Mouse (Mus musculus) MEL-GATA-1-ER (cell line): ENCODE measurements around the gene A430005L14Rik.

Experiments
- DNase-seq: peaks from one replicate; pipeline ENCODE4 v3.0.0-alpha.2; 2012; ENCODE audit warnings: low read depth; ENCODE audit errors: extremely low read depth

Gene A430005L14Rik

DNA sequence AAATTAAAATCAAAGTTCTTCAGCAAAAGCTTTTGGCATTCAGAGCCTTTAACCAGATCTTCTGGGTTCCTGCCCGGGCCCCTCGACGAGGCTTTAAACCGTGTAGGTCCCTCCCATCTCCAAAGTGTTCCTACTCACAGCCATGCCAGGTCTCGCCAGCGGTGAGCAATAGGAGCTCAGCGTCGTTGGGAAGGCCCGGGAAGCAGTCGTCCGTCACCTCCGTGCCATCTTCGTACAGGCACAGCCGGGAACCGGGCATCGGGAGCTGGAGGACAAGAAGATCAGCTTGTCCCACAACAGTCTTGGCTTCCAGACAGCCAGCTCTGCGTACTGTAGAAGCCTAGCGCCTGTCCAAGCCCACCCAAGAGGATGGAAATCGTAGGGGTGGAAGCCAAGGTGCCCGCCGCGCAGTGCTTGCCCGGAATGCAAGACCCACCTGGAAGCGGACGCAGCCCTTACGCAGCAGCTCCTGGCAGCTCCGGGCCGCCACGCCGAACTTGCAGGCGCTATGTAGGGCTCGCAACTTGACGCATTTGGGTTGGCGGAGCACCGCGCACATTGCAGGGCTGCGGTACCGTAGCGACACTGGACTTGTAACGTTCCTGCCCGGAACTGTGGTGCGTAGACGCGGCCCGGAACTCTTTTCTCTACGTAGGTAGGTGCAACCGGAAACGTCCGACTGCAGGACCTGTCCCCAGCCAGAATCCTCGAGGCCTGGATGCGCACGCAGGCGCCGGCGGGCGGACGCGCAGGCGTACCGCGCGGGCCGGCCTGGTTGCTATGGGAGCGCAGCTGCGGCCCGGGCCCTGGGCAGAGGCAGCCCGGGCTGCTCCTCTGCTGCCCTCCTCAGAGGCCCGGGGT, 17.6 kb downstream of the A430005L14Rik start, which contains the start of the genes Dffb and Cep104:
Dffb (minus strand) TSS at position 696 of the 861 bp plus-strand sequence.
Cep104 (plus strand) TSS at position 764 of the 861 bp plus-strand sequence.
- DNase-seq, result peak; percentile 80

DNA sequence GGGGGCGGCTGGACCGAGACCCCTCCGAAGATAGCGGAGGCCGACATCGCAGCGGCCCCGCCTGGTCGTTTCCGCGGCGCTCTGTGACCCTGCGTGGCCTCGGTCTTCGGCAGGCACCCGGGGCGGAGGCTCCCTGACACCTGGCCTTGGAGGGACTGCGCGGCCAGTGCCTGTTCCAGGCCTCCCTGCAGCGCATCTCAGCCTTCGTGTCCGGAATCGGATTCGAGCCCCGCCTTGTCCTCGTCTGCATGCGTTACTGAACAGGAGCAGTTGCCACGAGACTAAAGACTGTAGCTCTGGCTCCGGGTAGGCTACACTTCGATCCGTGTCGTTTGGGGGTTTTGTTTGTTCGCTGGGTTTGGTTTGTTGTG, 18.2 kb downstream of the A430005L14Rik start:
- DNase-seq, result peak; percentile 8

DNA sequence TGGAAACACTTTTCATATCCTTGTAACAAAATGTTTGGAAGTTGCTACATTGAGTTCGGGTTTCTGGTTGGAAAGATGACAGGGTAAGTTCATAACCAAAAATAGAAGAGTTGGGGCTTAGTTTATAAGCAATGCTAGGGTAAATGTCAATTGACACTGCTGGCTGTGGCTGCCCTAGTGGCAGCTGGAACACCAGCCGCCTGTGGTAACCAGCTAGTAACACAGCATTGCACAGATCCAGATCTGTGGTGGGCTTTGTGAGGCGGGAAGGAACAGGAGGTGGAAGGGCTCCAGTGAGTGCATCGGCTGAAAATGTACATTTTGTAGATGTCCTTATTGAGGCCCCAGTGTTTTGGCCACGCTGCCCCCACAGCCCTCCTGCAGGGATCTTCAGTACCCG, 18.7 kb downstream of the A430005L14Rik start:
- peak; percentile 5 for DNase-seq

DNA sequence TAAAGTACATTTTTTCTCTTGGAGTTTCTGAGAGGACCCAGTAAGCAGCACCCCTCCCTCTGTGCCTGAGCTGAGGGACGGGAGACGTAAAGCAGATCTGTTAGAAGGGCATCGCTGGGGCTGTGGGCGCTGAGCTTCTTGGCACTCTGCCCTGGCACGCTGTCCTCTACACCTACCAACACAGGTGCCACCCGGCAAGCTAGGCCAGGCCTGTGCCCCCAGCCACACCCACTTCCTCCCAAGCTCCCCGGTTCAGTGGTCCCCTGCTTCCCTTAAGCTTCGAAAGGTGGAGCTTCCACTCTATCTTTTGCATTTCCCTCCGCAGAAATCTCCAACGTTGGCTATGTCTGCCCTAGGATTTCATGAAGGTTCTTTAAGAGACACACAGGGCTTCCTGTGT, 22.2 kb downstream of the A430005L14Rik start:
- no peak for DNase-seq

DNA sequence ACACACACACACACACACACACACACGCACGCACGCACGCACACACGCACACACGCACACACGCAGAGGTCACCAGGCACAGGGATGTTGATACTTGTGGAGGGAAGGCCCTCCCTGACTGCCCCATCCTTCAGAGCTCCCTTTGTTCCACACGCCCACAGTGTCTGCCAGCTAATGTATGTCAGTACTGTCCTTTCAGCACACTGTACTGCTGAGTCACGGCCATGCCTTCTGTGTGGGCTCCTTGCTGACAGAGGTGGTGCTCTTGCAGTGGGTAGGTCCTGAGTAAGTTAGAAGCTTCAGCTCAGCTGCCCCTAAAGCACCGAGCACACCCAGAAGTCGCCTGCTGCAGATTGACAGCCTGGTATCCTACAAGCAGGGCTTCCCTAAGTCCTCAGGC, 23.4 kb downstream of the A430005L14Rik start:
- DNase-seq, result no peak

DNA sequence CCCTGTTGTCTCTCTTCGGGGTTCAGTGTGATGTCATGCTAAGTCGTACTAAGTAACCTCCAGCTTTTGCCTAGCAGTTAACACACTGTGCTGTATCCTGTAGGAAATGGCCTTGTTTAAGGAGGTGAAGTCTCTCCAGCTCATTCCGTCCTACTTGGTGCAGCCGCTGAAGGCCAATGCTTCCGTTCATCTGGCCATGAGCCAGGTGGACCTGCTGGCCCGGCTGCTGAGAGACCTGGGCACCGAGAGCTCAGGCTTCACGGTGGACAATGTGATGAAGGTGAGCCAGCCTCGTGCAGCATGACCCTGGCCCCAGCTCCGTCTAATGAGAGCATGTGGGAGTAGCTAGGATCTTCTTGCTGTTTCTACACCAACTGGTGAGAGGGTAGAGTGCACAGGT, 35.7 kb downstream of the A430005L14Rik start:
- no peak for DNase-seq

DNA sequence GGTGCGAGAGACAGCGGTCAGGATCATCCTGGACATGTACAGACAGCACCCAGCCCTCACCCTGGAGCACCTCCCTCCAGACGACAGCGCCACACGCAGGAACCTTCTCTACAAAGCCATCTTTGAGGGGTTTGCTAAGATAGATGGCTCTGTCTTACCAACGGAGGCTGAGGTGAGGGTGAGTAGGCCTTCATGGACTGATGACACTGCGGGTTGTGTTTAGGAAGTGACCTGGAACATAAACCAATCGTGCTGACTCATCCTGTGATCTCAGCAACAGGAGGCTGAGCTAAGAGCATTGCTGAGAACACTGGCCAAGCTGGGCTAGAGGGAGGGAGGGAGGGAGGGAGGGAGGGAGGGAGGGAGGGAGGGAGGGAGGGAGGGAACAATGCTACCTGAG, 36.5 kb downstream of the A430005L14Rik start:
- DNase-seq, result no peak

DNA sequence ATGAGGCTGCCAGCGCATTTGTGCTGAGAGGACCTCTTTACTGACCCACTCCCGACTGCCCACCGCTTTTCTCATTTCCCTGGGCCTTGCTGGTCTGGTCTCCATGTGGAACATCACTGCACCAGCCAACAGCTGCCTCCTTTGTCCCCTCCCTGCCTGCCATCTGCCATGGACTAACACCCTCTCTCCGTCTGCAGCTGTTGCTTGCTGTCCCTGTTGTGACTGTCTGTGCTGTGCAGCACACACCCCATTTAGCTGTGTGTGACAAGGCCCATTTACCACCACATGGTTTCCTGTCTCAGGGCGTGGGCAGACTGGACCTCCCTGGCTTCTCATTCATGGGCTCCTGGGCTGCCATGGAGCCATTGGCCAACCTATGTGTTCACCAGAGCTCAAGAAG, 48.5 kb downstream of the A430005L14Rik start:
- no peak for DNase-seq

DNA sequence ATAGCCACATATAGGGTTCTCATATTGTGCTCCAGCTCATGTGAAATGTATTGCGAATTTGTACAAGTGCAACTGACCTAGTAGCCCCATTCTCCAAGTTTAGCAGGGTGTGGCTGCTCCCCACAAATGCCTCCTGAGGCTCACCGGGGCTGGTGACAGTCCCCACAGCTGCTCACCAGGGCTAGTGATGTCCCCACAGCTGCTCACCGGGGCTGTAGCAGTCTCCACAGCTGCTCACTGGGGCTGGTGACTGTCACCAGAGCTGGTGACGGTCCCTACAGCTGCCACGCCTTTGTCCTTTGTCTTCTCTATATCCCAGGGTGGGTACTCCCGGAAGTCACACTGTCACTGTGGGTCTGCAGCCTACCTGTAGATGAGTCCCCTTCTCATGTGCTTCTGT, 49.2 kb downstream of the A430005L14Rik start:
- DNase-seq, result no peak

DNA sequence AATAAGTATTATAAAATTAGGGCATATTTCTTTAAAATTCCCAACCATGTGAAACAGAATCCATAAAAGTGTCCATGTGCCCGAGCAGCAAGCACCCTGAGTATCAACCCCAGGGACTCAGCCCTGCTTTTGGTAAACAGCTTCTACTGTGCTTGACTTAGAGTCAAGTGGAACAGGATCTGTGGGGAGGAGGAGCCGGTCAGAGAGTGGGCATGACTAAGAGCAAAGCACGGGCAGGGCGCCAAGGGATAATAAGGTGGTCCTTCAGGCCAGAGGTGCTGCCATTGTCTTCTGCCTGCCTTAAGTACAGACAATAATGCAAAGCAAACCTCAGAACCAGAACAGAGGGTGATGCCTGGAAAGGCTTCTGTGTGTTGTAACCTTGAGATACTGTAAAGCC, 50.7 kb downstream of the A430005L14Rik start:
- DNase-seq, result no peak

DNA sequence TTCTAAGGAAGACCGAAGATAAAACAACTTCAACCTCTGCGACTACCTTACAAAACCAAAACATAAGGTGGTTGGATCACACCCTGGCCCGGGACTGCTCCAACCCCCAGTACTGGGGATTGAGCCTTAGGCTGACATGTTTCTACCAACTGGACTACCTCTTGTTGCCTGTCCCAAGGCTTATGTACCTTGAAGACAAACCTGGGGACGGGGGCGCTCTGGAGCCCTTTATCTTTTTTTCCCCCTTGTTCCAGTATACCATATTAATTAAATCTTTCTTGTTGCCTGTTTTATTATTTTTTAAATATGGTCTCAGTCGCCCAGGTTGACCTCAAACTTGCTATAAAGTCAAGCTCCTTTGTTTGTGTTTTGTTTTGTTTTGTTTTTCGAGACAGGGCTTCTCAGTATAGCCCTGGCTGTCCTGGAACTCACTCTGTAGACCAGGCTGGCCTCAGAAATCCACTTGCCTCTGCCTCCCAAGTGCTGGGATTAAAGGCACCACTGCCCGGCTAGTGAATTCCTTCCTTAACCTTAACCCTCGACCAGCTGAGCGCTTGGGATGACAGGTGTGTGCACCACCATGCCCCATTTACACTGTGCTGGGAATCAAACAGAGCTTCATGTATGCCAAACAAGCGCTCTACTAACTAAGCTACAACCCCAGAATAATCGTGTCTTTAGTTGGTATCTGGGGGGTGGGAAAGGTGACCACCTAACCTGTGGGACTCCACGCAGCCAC, 54.0 kb downstream of the A430005L14Rik start:
- no peak for DNase-seq
